Mouse (Mus musculus) brain, embryonic 14.5 days (tissue): Measurements from ENCODE around the gene Slc22a15. TPM values are rescaled to one million over a fixed set of nuclear protein-coding genes. Genes with fewer than 3 reads are reported as not detected.

Experiments
- DNase-seq: peaks from one replicate; pipeline ENCODE4 v3.0.0-alpha.2; 2011; ENCODE audit warnings: low read depth
- CTCF ChIP-seq: fragments of 200-500 bp; IDR thresholded peaks from 2 replicates; pipeline ENCODE4 v1.5.1; 2012; ENCODE audit warnings: inconsistent platforms, mild to moderate bottlenecking, moderate library complexity, borderline replicate concordance; ENCODE audit not compliant: insufficient read depth, insufficient read length; ENCODE audit errors: extremely low read depth
- POLR2A ChIP-seq: fragments of 200-500 bp; IDR thresholded peaks from 2 replicates; pipeline ENCODE4 v1.6.1; 2012; ENCODE audit warnings: mild to moderate bottlenecking, inconsistent platforms, borderline replicate concordance; ENCODE audit not compliant: poor library complexity, insufficient read depth, insufficient read length, severe bottlenecking; ENCODE audit errors: extremely low read depth
- polyA plus RNA-seq: library from polyadenylated mRNA; depleted of rRNA; stranded (reverse); fragments of >200 nt; gene quantifications from 2 replicates; pipeline ENCODE4 v1.2.3, GENCODE M21; 2012; rRNA removed

Slc22a15 gene
- polyA plus RNA-seq, 1 experiment: 15.9 TPM

DNA sequence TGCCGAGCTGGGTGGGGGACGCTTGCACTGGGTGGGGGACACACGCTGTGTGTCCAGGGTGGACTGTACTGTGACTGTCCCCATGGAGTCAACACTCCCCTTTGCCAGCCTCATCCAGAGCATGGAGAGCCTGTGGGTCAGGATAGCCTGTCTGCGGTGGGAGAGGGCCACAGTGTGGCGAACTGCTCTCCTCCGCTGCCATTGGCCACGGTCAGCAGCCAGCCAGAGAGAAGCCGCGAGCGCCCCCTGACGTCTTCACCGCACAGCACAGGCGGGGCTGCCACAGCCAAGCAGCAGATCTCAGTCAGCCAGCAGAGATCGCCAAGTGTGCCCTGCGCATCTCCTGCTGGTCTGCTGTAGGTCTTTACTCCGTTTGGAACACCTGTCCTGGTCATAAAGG, 118.1 kb downstream of the Slc22a15 start:
- peak; percentile 92 for DNase-seq
- TF ChIP-seq POLR2A: no peak
- TF ChIP-seq CTCF: peak; percentile 86

Other genes with a start within 250 kb of the Slc22a15 start
- 0.51 and 0.55 TPM in 2 replicates for gene Mab21l3, start 75.5 kb downstream of the Slc22a15 start, polyA plus RNA-seq
- gene Nhlh2, start 85.6 kb upstream of the Slc22a15 start, polyA plus RNA-seq: 32.5 and 40.8 TPM in 2 replicates
- gene Casq2, start 162.0 kb upstream of the Slc22a15 start, polyA plus RNA-seq: 1.3 TPM in 2 replicates